Mouse (Mus musculus) MEL (cell line): ENCODE measurements around the gene Ly6g6d. TPM values are rescaled to one million over a fixed set of nuclear protein-coding genes. Genes with fewer than 3 reads are reported as not detected.

ENCODE experiments used
- DNase-seq: peaks from one replicate; pipeline ENCODE4 v3.0.0; 2011; ENCODE audit warnings: low read depth, low spot score
- H3K27ac ChIP-seq: 2 replicates; pipeline ENCODE4 v1.5.1; 2012; ENCODE audit warnings: low read depth, mild to moderate bottlenecking, control low read depth, low read length, moderate library complexity; ENCODE audit not compliant: control insufficient read depth
- H3K27me3 ChIP-seq, 2 experiments: fragments of 150-350 bp in 1 of 2; sonication (generic) in 1 of 2; 2 replicates each; pipeline ENCODE4 v1.6.1; 2012; ENCODE audit warnings: low read length in 2 of 2, mild to moderate bottlenecking in 2 of 2, improper control_type of control experiment in 1 of 2, moderate library complexity in 1 of 2; ENCODE audit not compliant: insufficient read depth in 2 of 2, control insufficient read depth in 1 of 2
- H3K36me3 ChIP-seq, 2 experiments: 2 replicates each; pipeline ENCODE4 v1.6.1; 2012 to 2014; ENCODE audit warnings: low read length in 2 of 2, improper control_type of control experiment in 1 of 2, inconsistent platforms in 1 of 2, mild to moderate bottlenecking in 1 of 2; ENCODE audit not compliant: insufficient read depth in 2 of 2, control insufficient read depth in 1 of 2
- H3K4me1 ChIP-seq, 2 experiments: fragments of 150-350 bp in 1 of 2; sonication (generic) in 1 of 2; 2 replicates each; pipeline ENCODE4 v1.6.1; 2012; ENCODE audit warnings: low read length in 2 of 2, improper control_type of control experiment in 1 of 2, mild to moderate bottlenecking in 1 of 2; ENCODE audit not compliant: insufficient read depth in 2 of 2, control insufficient read depth in 1 of 2
- H3K4me3 ChIP-seq, 2 experiments: fragments of 150-350 bp in 1 of 2; sonication (generic) in 1 of 2; 2 replicates each; pipeline ENCODE4 v1.5.1; 2012; ENCODE audit warnings: low read depth in 2 of 2, low read length in 2 of 2, mild to moderate bottlenecking in 2 of 2, moderate library complexity in 2 of 2, control low read depth in 1 of 2, improper control_type of control experiment in 1 of 2; ENCODE audit not compliant: control insufficient read depth in 1 of 2, insufficient read depth in 1 of 2
- H3K79me2 ChIP-seq: 2 replicates; pipeline ENCODE4 v1.6.1; 2012; ENCODE audit warnings: mild to moderate bottlenecking, low read length, moderate library complexity; ENCODE audit not compliant: control insufficient read depth, poor library complexity, insufficient read depth
- H3K9ac ChIP-seq: 2 replicates; pipeline ENCODE4 v1.6.1; 2012; ENCODE audit warnings: low read depth, mild to moderate bottlenecking, control low read depth, low read length, moderate library complexity; ENCODE audit not compliant: control insufficient read depth, poor library complexity, severe bottlenecking
- H3K9me3 ChIP-seq: fragments of 150-350 bp; sonication (generic); replicated peaks from 2 replicates; pipeline ENCODE4 v1.6.1; 2012; ENCODE audit warnings: mild to moderate bottlenecking, low read length, improper control_type of control experiment, moderate library complexity; ENCODE audit not compliant: insufficient read depth
- BHLHE40 ChIP-seq: IDR thresholded peaks from 2 replicates; pipeline ENCODE4 v1.6.1; 2012; ENCODE audit warnings: low read depth, mild to moderate bottlenecking, inconsistent platforms, low read length, improper control_type of control experiment, borderline replicate concordance
- CHD2 ChIP-seq: IDR thresholded peaks from 2 replicates; pipeline ENCODE4 v1.6.1; 2011; ENCODE audit warnings: low read length, improper control_type of control experiment
- CTCF ChIP-seq, 3 experiments: IDR thresholded peaks in 2 of 3; conservative IDR thresholded peaks in 1 of 3; 2 replicates each; pipeline ENCODE4 v1.5.1; 2011 to 2012; ENCODE audit warnings: low read length in 3 of 3, low read depth in 2 of 3, mild to moderate bottlenecking in 2 of 3, improper control_type of control experiment in 1 of 3, inconsistent platforms in 1 of 3, mixed read lengths in 1 of 3, moderate library complexity in 1 of 3; ENCODE audit not compliant: control insufficient read depth in 1 of 3, insufficient read depth in 1 of 3, poor library complexity in 1 of 3, severe bottlenecking in 1 of 3
- E2F4 ChIP-seq: IDR thresholded peaks from 2 replicates; pipeline ENCODE4 v1.6.1; 2011; ENCODE audit warnings: low read depth, low read length, improper control_type of control experiment, borderline replicate concordance
- ELF1 ChIP-seq: IDR thresholded peaks from 2 replicates; pipeline ENCODE4 v1.6.1; 2014; ENCODE audit warnings: low read depth, mild to moderate bottlenecking, inconsistent platforms, low read length, improper control_type of control experiment, moderate library complexity
- ETS1 ChIP-seq: IDR thresholded peaks from 2 replicates; pipeline ENCODE4 v1.6.1; 2012; ENCODE audit warnings: low read depth, mild to moderate bottlenecking, inconsistent platforms, low read length, improper control_type of control experiment, moderate library complexity
- HCFC1 ChIP-seq: IDR thresholded peaks from 2 replicates; pipeline ENCODE4 v1.6.1; 2012; ENCODE audit warnings: low read depth, mild to moderate bottlenecking, inconsistent platforms, low read length, improper control_type of control experiment, moderate library complexity
- KAT2A ChIP-seq: conservative IDR thresholded peaks from 2 replicates; pipeline ENCODE4 v1.6.1; 2012; ENCODE audit warnings: low read depth, low read length, improper control_type of control experiment, inconsistent platforms
- MAX ChIP-seq: IDR thresholded peaks from 2 replicates; pipeline ENCODE4 v1.6.1; 2011; ENCODE audit warnings: low read length, improper control_type of control experiment
- NELFE ChIP-seq: IDR thresholded peaks from 2 replicates; pipeline ENCODE4 v1.6.1; 2011; ENCODE audit warnings: low read depth, low read length, improper control_type of control experiment
- NRF1 ChIP-seq: IDR thresholded peaks from 2 replicates; pipeline ENCODE4 v1.6.1; 2014; ENCODE audit warnings: low read depth, mild to moderate bottlenecking, inconsistent platforms, low read length, improper control_type of control experiment, moderate library complexity; ENCODE audit not compliant: poor library complexity, insufficient read depth, severe bottlenecking
- POLR2A ChIP-seq, 2 experiments: IDR thresholded peaks; 2 replicates each; pipeline ENCODE4 v1.6.1; 2011 to 2012; ENCODE audit warnings: low read length in 2 of 2, mild to moderate bottlenecking in 2 of 2, control low read depth in 1 of 2, improper control_type of control experiment in 1 of 2, low read depth in 1 of 2, moderate library complexity in 1 of 2; ENCODE audit not compliant: control insufficient read depth in 1 of 2, insufficient read depth in 1 of 2, poor library complexity in 1 of 2
- RCOR1 ChIP-seq: IDR thresholded peaks from 2 replicates; pipeline ENCODE4 v1.6.1; 2012; ENCODE audit warnings: low read depth, mild to moderate bottlenecking, inconsistent platforms, low read length, improper control_type of control experiment
- SMC3 ChIP-seq: IDR thresholded peaks from 2 replicates; pipeline ENCODE4 v1.6.1; 2011; ENCODE audit warnings: low read depth, low read length, improper control_type of control experiment
- TAL1 ChIP-seq: IDR thresholded peaks from 2 replicates; pipeline ENCODE4 v1.6.1; 2012; ENCODE audit warnings: mild to moderate bottlenecking, inconsistent platforms, low read length, moderate library complexity, mixed read lengths
- TBP ChIP-seq: IDR thresholded peaks from 2 replicates; pipeline ENCODE4 v1.8.0; 2011; ENCODE audit warnings: low read depth, low read length, improper control_type of control experiment
- TCF12 ChIP-seq: IDR thresholded peaks from 2 replicates; pipeline ENCODE4 v1.6.1; 2014; ENCODE audit warnings: low read depth, mild to moderate bottlenecking, inconsistent platforms, low read length, improper control_type of control experiment, moderate library complexity
- USF2 ChIP-seq, 2 experiments: IDR thresholded peaks; 2 replicates each; pipeline ENCODE4 v1.6.1; 2011 to 2012; ENCODE audit warnings: improper control_type of control experiment in 2 of 2, low read length in 2 of 2, borderline replicate concordance in 1 of 2, inconsistent platforms in 1 of 2, low read depth in 1 of 2, mild to moderate bottlenecking in 1 of 2; ENCODE audit not compliant: insufficient read depth in 1 of 2
- polyA plus RNA-seq, 2 experiments: library from polyadenylated mRNA; stranded (reverse) in 1 of 2; unstranded in 1 of 2; fragments of >175 nt in 1 of 2; fragments of >200 nt in 1 of 2; gene quantifications; 2 replicates each; pipeline versions ENCODE4 v1.2.1 to v1.2.4; 2012; ENCODE audit warnings: low replicate concordance in 2 of 2, low read depth in 1 of 2; ENCODE audit not compliant: insufficient read length in 2 of 2, insufficient read depth in 1 of 2, missing spikeins in 1 of 2
- total RNA-seq: library from RNA; depleted of rRNA; stranded (reverse); fragments of 300-350 nt; gene quantifications from 2 replicates; pipeline ENCODE4 v1.2.3, GENCODE M21; 2012

The Ly6g6d gene
- total and polyA plus RNA-seq, 3 experiments = 4.4 to 5.5 TPM; not detected in 1

GRCm38 (mm10) chr17:35031272-35031671 lies 46.6 kb downstream of the Ly6g6d start:
- peaks cover 10% of the 10 kb centered on the region for H3K79me2 ChIP-seq
- H3K27ac ChIP-seq = no peak overlapping the region
- no peak overlapping the region for H3K9ac ChIP-seq
- peaks cover 3 to 16% of the 10 kb centered on the region in 2 experiments; a peak in 2 of 4 replicates for H3K4me1 ChIP-seq
- no peak overlapping the region for H3K4me3 ChIP-seq
- no peaks in the 10 kb centered on the region for H3K9me3 ChIP-seq
- no peak for DNase-seq
- no peaks in the 10 kb centered on the region for H3K27me3 ChIP-seq
- peaks cover 0 to 11% of the 10 kb centered on the region in 2 experiments; a peak in 2 of 4 replicates for H3K36me3 ChIP-seq
- no peak for TF ChIP-seq TCF12
- TF ChIP-seq CTCF (IDR thresholded peaks at IDR 0.05 in 2 of 3, conservative IDR thresholded peaks at IDR 0.05 in 1 of 3; ENCODE audit: control insufficient read depth in 1 of 3, insufficient read depth in 1 of 3, low read depth in 2 of 3, low read length in 3 of 3, poor library complexity in 1 of 3, severe bottlenecking in 1 of 3) = no peak
- TF ChIP-seq RCOR1 = no peak
- no peak for TF ChIP-seq POLR2A (IDR thresholded peaks at IDR 0.05; ENCODE audit: control insufficient read depth in 1 of 2, insufficient read depth in 1 of 2, low read depth in 1 of 2, low read length in 2 of 2, poor library complexity in 1 of 2)
- no peak for TF ChIP-seq SMC3
- TF ChIP-seq USF2 (IDR thresholded peaks at IDR 0.05; ENCODE audit: borderline replicate concordance in 1 of 2, insufficient read depth in 1 of 2, low read depth in 1 of 2, low read length in 2 of 2) = no peak
- TF ChIP-seq TAL1 = no peak
- no peak for TF ChIP-seq E2F4
- TF ChIP-seq NELFE = no peak
- TF ChIP-seq ETS1 = no peak
- no peak for TF ChIP-seq MAX
- no peak for TF ChIP-seq KAT2A
- no peak for TF ChIP-seq CHD2

DNA sequence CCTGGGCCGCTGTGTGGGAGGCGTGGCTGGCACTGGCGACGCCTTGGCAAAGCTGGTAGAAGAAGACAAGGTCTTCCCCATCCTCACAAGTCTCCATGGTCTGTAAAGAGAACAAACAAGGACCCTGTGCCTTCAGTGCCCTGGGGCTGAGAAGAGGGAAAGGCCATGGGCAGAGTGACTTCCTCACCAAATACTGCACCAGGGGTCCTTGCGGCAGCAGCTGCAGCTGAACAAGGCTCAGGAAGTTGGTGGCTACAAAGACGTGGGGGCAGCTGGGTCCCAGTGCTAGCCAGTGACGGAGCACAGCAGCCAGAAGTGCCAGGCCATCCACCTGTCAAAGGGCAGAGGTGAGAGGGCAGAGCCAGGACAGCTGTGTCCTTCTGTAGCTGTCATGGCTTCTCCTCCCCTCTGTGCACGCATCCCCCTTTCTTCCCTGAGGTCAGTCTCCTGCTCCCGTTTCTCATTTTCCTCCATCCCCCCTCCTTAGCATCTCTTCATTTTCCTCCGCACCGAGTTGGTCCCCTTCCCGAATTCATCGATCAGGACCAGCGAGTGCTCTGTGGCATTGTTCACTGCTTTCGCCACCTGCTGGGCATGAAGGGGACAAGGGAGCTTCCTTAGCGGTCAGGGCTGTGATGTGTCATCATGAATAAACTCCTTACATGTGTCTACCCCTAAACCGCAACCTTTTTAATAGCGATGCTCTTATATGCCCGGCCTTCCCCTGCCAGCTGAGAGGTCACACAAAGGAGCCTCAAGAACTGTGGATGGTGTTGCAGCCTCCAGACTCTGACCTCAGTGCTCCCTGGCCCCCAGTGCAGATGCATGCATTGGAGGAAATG lies 48.0 kb downstream of the Ly6g6d start:
- H3K4me1 ChIP-seq = peaks cover 3 to 27% of the 10 kb centered on the region in 2 experiments; a peak in 3 of 4 replicates
- no peak overlapping the region for H3K4me3 ChIP-seq
- H3K9ac ChIP-seq = no peak overlapping the region
- no peak overlapping the region for H3K27ac ChIP-seq
- H3K27me3 ChIP-seq = no peaks in the 10 kb centered on the region
- DNase-seq = peak; percentile 34
- peaks cover 0 to 22% of the 10 kb centered on the region in 2 experiments; a peak in 2 of 4 replicates for H3K36me3 ChIP-seq
- no peak for TF ChIP-seq CHD2
- TF ChIP-seq NRF1 = no peak
- TF ChIP-seq CTCF (IDR thresholded peaks at IDR 0.05 in 2 of 3, conservative IDR thresholded peaks at IDR 0.05 in 1 of 3; ENCODE audit: control insufficient read depth in 1 of 3, insufficient read depth in 1 of 3, low read depth in 2 of 3, low read length in 3 of 3, poor library complexity in 1 of 3, severe bottlenecking in 1 of 3) = peak in 2 of 3 experiments; percentile 32 to 35; a peak in 4 of 6 replicates
- TF ChIP-seq TBP = no peak
- no peak for TF ChIP-seq BHLHE40
- TF ChIP-seq POLR2A (IDR thresholded peaks at IDR 0.05; ENCODE audit: control insufficient read depth in 1 of 2, insufficient read depth in 1 of 2, low read depth in 1 of 2, low read length in 2 of 2, poor library complexity in 1 of 2) = no peak
- TF ChIP-seq ELF1 = no peak
- no peak for TF ChIP-seq USF2 (IDR thresholded peaks at IDR 0.05; ENCODE audit: borderline replicate concordance in 1 of 2, insufficient read depth in 1 of 2, low read depth in 1 of 2, low read length in 2 of 2)
- TF ChIP-seq HCFC1 = no peak
- TF ChIP-seq SMC3 = peak; percentile 29; the same call in 1 of the 2 replicates
- TF ChIP-seq MAX = no peak
- no peaks in the 10 kb centered on the region for H3K9me3 ChIP-seq
- H3K79me2 ChIP-seq = peaks cover 20% of the 10 kb centered on the region
